Mouse (Mus musculus): ENCODE results near the gene Coa7. TPM values are rescaled to one million over a fixed set of nuclear protein-coding genes. Genes with fewer than 3 reads are reported as not detected.

Gene Coa7
- total and polyA plus RNA-seq, 3 experiments, result 19.8 to 39.1 (median 30.5) TPM

- Histone ChIP-seq H3K36me3 (ENCODE audit: control insufficient read depth in 1 of 2, insufficient read depth in 2 of 2, low read length in 2 of 2) (no peaks in the 10 kb centered on the region; a peak in 1 of 4 replicates), H3K27me3 (ENCODE audit: control insufficient read depth in 1 of 2, insufficient read depth in 2 of 2, low read length in 2 of 2) (no peaks in the 10 kb centered on the region), H3K27ac (ENCODE audit: control insufficient read depth, low read depth, low read length) (no peak overlapping the region), H3K4me3 (ENCODE audit: control insufficient read depth in 1 of 2, insufficient read depth in 1 of 2, low read depth in 2 of 2, low read length in 2 of 2) (no peak overlapping the region), H3K9me3 (replicated peaks; ENCODE audit: insufficient read depth, low read length) (no peaks in the 10 kb centered on the region), H3K79me2 (ENCODE audit: control insufficient read depth, insufficient read depth, low read length, poor library complexity) (no peaks in the 10 kb centered on the region), H3K4me1 (ENCODE audit: control insufficient read depth in 1 of 2, insufficient read depth in 2 of 2, low read length in 2 of 2) (peaks cover 0 to 12% of the 10 kb centered on the region in 2 experiments; a peak in 2 of 4 replicates), H3K9ac (ENCODE audit: control insufficient read depth, low read depth, low read length, poor library complexity, severe bottlenecking) (no peak overlapping the region)
- TF ChIP-seq BHLHE40 (IDR thresholded peaks at IDR 0.05; ENCODE audit: borderline replicate concordance, low read depth, low read length) (no peak), TBP (IDR thresholded peaks at IDR 0.05; ENCODE audit: low read depth, low read length) (no peak), USF2 (IDR thresholded peaks at IDR 0.05; ENCODE audit: borderline replicate concordance in 1 of 2, insufficient read depth in 1 of 2, low read depth in 1 of 2, low read length in 2 of 2) (no peak)
- DNase-seq (ENCODE audit: low read depth, low spot score), result peak; percentile 25
Observed at GRCm38 (mm10) chr4:108317656-108318605, 10.0 kb upstream of the Coa7 start.

GRCm38 (mm10) chr4:108318649-108319615 lies 9.0 kb upstream of the Coa7 start:
- peaks cover 0 to 19% of the 10 kb centered on the region in 2 experiments; a peak in 2 of 4 replicates for H3K4me1 ChIP-seq (ENCODE audit: control insufficient read depth in 1 of 2, insufficient read depth in 2 of 2, low read length in 2 of 2)
- H3K9me3 ChIP-seq (replicated peaks; ENCODE audit: insufficient read depth, low read length), result no peaks in the 10 kb centered on the region
- H3K27me3 ChIP-seq (ENCODE audit: control insufficient read depth in 1 of 2, insufficient read depth in 2 of 2, low read length in 2 of 2), result no peaks in the 10 kb centered on the region
- 0 out of 2 replicates have a peak, but pooled peaks have one; percentile 19 for TF ChIP-seq ELF1 (IDR thresholded peaks at IDR 0.05; ENCODE audit: low read depth, low read length)
- no peak for TF ChIP-seq ZC3H11A (IDR thresholded peaks at IDR 0.05; ENCODE audit: low read depth, low read length)
- H3K27ac ChIP-seq (ENCODE audit: control insufficient read depth, low read depth, low read length), result no peak overlapping the region
- DNase-seq (ENCODE audit: low read depth, low spot score), result peak; percentile 57
- H3K4me3 ChIP-seq (ENCODE audit: control insufficient read depth in 1 of 2, insufficient read depth in 1 of 2, low read depth in 2 of 2, low read length in 2 of 2), result no peak overlapping the region
- no peaks in the 10 kb centered on the region for H3K79me2 ChIP-seq (ENCODE audit: control insufficient read depth, insufficient read depth, low read length, poor library complexity)
- H3K36me3 ChIP-seq (ENCODE audit: control insufficient read depth in 1 of 2, insufficient read depth in 2 of 2, low read length in 2 of 2), result no peaks in the 10 kb centered on the region; a peak in 2 of 4 replicates
- no peak overlapping the region for H3K9ac ChIP-seq (ENCODE audit: control insufficient read depth, low read depth, low read length, poor library complexity, severe bottlenecking)

GRCm38 (mm10) chr4:108319747-108320146 lies 8.2 kb upstream of the Coa7 start:
- Histone ChIP-seq H3K9me3 (replicated peaks; ENCODE audit: insufficient read depth, low read length) (no peaks in the 10 kb centered on the region), H3K4me1 (ENCODE audit: control insufficient read depth in 1 of 2, insufficient read depth in 2 of 2, low read length in 2 of 2) (peaks cover 0 to 19% of the 10 kb centered on the region in 2 experiments; a peak in 2 of 4 replicates), H3K9ac (ENCODE audit: control insufficient read depth, low read depth, low read length, poor library complexity, severe bottlenecking) (no peak overlapping the region), H3K27me3 (ENCODE audit: control insufficient read depth in 1 of 2, insufficient read depth in 2 of 2, low read length in 2 of 2) (no peaks in the 10 kb centered on the region), H3K4me3 (ENCODE audit: control insufficient read depth in 1 of 2, insufficient read depth in 1 of 2, low read depth in 2 of 2, low read length in 2 of 2) (no peak overlapping the region), H3K27ac (ENCODE audit: control insufficient read depth, low read depth, low read length) (no peak overlapping the region), H3K79me2 (ENCODE audit: control insufficient read depth, insufficient read depth, low read length, poor library complexity) (no peaks in the 10 kb centered on the region), H3K36me3 (ENCODE audit: control insufficient read depth in 1 of 2, insufficient read depth in 2 of 2, low read length in 2 of 2) (no peaks in the 10 kb centered on the region; a peak in 2 of 4 replicates)
- TF ChIP-seq MYC (IDR thresholded peaks at IDR 0.05; ENCODE audit: low read depth, low read length) (no peak), MAX (IDR thresholded peaks at IDR 0.05; ENCODE audit: low read length) (no peak), BHLHE40 (IDR thresholded peaks at IDR 0.05; ENCODE audit: borderline replicate concordance, low read depth, low read length) (no peak), CTCF (IDR thresholded peaks at IDR 0.05 in 2 of 3, conservative IDR thresholded peaks at IDR 0.05 in 1 of 3; ENCODE audit: control insufficient read depth in 1 of 3, insufficient read depth in 1 of 3, low read depth in 2 of 3, low read length in 3 of 3, poor library complexity in 1 of 3, severe bottlenecking in 1 of 3) (peak; percentile 56 to 75 (median 63)), RAD21 (IDR thresholded peaks at IDR 0.05; ENCODE audit: low read depth, low read length) (peak; percentile 44), SMC3 (IDR thresholded peaks at IDR 0.05; ENCODE audit: low read depth, low read length) (peak; percentile 9; the same call in 1 of the 2 replicates)
- DNase-seq (ENCODE audit: low read depth, low spot score), result peak; percentile 40

All from MEL (cell line).